Mouse (Mus musculus) liver (tissue): ENCODE results near the gene Gm11077.

ENCODE experiments used
- DNase-seq: peaks from one replicate; pipeline ENCODE4 v3.0.0-alpha.2; 2020; ENCODE audit warnings: mixed read lengths

Gm11077 gene

DNA sequence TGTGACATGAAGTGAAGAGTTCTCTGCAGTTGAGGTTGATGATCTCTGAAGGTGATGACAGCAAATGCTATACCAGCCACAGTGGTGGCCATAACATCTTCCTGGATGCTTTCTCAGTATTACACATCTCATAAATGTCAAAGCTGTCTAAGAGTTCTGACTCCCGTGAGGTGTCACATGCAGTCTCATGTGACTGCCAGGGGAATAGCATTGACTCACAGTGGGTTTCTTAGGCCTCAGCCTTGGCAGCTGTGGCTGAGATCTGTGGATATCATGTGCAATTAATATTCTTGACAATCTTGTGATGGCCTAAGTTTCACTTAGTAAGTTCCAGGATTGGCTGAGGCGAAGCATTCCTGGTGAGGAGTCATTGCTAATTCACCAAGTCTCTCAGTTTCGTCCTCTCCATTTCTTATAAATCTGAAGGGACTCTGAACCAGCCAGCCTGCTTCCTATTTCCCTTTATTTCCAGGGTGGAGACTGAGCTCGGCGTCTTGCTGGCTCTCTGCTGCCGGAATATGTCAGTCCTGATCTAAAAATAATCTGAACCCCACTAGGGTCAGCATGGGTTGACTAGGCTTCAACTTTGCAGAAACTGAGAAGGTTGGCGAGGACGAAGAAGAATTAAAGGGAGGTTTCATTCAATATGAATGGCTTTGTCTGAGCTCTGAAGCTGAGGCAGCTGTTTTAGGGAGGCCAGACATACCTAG, 21.4 kb downstream of the Gm11077 start:
- DNase-seq = no peak

DNA sequence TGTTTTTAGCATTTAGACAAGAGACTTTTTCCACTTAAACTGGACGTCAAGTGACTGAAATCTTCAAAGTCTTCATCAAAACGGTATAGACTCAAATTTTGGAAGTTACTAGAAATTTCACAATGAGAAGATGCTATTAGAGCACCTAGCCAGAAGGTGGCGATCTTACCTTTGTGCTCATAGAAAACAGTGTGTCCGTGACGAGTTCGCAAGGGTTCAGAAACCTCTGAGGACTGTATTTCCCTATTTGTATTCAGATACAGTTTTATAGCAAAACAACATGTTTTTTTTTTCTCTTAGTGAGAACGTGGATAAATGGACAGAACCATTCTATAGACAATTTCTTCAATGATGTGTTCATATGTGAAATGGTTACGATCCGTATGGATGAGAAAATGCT, 37.3 kb downstream of the Gm11077 start:
- peak; percentile 10 for DNase-seq

DNA sequence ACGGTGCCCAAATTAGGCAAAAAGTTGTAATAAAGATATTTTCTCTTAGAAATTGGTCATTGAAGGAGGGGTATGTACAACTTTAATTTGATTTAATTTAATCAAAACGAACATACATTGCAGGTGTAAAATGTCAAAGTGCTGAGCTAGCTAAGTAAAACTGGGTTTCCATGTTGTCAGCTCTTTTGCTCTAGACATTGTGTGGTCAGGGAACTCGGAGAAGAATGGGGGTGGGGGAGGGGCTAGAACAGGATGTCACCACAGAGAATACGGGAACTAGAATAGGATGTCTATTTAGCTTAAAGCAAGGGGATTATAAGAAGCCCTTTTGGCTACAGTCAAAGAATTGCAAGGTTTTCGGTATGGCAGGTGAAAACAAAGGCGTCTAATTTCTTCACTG, 38.2 kb downstream of the Gm11077 start:
- DNase-seq = peak; percentile 41

DNA sequence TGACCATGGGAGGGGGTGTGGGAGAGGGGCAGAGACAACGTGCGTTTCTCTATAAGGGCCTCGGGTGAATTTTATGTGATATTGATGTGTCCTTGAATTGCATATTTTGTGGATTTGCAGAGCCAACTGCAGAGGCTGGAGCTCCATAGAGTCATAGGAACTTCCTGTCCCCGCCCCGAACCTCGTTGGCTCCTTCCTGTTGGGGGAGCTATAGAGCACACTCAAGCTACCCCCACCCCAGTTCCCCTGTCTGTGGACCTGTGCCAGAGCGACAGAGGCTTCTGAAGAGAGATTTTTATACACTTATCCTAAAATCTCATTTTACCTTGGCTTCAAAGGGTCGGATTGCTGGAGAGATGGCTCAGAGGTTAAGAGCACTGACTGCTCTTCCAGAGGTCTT, 39.1 kb downstream of the Gm11077 start:
- no peak for DNase-seq

DNA sequence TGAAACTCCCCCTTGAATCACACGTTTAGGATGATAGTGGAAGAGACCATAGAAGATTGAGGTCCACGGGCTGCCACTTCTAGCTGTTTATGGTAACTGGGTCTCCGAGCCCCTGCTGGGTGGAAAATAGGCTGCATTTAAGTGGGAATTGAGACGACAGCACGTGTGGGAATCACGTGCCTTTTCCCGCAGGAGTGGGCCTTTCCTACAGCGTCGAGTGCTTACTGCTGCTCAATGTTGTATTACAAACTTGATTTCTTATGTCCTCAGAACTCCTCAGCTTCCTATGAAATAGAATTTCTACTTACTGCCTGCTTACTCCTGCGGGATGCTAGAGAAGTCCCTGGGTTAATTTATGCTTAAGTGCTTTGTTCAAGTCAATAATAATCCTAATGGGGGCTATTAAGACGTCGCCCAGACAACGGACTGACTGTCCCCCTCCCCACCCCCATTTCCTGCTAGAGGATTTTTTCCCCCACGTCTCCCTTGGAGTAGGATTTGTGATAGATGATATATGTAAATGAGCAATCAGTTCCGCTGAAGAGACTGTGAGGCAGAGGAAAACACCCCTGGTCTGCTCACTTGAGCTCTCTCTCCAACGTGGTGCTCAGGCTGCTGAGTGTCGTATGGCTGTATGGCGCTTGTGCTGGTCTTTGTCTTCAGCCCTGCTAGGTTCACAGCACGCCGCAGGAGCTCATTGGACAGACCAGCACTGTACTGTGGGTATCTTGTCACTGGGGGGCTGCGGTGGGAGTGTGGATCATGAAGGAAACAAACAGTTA, 40.0 kb downstream of the Gm11077 start:
- no peak for DNase-seq

DNA sequence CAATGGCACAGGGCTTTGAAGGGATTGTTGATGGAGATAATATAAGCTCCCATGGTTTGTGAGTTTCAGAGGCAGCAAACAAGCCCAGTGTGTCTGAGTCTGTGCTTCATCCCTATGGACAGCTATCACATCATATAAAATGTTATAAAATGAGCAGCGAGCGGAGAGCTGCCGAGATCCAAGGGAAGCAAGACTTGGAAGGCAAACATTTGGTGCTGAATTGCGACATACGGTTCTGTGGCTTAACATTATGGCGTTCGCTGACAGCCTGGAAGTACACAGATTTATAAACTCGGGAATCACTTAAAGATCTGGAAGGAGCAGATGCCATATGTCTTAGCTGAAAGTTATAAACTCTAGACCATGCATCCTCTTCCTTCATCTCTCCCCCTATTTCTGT, 47.2 kb downstream of the Gm11077 start:
- DNase-seq = no peak

DNA sequence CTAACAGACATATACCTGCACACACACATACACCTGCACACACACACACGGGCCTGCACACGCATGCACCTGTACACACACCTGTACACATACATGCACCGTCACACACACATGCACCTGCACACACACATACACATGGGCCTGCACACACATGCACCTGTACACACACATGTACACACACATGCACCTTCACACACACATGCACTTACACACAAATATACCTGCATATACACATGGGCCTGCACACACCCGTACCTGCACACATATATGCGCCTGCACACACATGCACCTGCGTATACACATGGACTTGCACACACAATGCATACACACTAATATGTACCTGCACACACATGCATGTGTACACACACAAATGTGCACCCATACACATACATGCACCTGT, 53.4 kb downstream of the Gm11077 start:
- DNase-seq = no peak

DNA sequence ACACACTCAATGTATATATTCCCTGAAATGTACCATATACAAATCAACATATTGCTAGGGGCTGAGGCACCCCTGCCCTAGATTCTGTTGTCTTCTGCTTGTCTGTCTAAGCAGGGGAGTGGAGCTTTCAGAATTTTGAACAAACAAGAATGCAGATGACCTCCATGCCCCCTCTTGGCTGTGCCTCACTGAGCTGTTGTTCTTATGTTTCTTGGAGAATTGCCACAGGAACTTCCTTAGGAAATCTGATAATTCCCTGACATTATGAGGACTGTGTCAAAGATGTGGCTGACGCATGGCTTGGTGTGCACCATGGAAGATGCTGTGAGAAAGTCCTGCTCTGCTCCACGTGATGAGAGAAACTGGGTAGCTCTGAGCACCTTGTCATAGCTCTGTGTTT, 57.0 kb downstream of the Gm11077 start:
- no peak for DNase-seq

DNA sequence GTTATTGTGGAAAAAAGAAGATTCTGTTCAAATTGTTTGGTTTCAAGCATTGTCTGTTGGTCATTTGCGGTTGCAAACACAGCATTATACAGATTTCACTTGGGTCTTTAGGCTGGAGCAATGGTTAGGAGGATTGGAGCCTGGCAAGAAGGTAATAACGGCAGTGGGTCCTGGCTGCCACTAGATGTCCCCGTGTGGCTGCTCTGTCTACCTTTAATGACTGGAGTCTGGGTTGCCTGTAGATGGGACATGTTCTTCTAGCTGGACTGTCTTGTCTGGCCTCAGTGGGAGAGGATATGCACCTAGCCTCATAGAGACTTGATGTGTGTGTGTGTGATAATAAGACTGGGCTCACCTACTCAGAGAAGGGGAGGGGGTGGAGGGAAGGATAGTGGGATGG, 60.8 kb downstream of the Gm11077 start:
- DNase-seq = no peak

DNA sequence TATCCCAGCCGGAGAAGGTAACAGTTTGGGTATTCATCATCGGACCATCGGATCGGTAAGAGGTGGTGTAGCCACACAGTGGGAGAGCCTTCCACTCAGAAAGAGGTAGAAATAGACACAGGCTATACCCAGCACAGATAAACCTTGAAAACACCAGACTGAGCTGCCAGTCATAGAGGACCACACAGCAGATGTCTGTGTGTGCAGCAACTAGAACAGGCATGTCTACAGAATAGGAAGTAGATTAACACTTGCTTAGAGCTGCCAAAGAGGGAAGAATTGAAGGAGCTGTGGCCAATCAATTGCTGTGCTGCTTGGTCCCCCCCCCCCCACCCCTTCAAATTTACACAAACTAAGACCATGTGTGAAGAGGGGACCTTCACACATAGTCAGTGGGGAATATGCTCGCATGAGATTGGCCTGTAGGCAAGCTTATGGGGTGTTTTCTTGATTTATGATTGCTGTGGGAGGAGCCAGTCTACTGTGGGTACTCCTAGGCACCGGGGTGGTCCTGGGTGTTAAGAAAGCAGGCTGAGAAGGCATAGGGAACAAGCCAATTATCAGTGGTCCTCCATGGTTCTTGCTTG, 64.7 kb downstream of the Gm11077 start:
- no peak for DNase-seq

DNA sequence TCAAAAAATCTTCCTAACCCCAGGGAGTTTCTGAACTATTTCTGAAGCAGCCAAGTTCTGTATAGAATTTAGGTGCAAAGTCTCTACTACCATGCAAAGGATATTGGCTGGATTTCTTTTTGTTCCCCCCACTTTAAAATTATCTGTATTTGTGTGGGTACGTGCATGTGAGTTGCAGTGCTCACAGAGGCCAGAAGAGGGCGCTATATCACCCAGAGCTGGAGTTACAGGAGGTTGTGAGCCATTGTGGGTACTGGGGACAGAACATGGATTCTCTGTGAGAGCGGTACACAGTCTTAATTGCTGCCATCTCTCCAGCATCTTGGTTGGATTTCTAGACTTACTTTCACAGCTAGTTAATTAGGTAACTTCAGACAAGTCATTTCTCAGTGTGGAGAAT, 69.8 kb downstream of the Gm11077 start:
- no peak for DNase-seq

DNA sequence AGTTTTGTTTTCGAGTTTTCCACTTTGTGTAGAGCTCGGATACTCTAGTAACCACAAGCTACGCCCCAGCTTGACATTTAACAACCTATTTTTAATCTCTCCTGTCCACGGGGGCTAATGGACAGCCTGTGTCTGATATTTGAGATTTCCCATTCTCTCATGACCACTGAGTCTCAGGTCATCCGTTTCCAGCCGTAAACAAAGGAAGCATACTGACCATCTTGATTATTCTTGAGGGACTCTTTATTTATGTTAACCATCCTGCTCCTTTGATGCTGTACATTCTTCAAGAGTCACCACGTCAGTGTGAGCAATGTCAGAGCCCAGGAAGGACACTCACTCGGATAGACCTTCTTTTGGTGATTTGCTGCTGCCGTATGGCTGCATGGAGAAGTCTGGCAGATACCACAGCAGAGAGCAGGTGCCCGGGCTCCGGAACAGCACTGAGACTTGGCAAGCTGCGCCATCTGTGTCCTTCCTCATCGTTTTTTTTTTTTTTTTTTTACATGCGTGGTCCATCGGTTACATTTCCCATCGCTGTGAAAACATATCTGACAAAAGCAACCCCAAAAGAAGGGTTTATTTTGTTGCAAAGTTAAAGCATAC, 70.5 kb downstream of the Gm11077 start:
- DNase-seq = no peak

DNA sequence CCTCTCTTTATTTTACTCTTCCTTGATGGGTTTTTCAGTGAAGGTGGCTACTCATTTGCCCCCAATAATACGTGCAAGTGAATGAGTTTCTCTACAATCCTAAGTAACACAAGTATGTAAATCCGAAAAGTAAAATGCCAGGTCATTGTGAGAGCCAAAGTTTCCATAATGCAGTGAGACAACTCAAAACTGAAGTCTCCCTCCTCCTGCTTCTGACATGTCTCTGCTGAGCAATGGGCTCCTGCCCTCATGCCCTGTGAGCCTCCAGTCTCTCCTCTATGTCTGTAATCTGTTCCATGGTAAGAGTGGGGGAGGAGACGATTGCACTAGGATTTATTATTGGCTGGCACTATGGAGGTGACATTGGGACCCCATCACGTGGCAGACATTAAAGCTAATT, 71.5 kb downstream of the Gm11077 start:
- DNase-seq = no peak
